Mouse (Mus musculus): ENCODE measurements around the gene Cul1.

GRCm38 (mm10) chr6:47494562-47494961 is 41.4 kb downstream of the Cul1 start:
- TF ChIP-seq CTCF (IDR thresholded peaks at IDR 0.05; ENCODE audit: borderline replicate concordance, insufficient read depth, low read length): no peak
- no peak for TF ChIP-seq POLR2A (IDR thresholded peaks at IDR 0.05; ENCODE audit: low read depth, low read length)

Data from embryonic fibroblast, embryonic 13.5 days (primary cell).